Mouse (Mus musculus): ENCODE measurements at regions not wholly inside any gene's neighbourhood (a gene's known extent, or its start where the extent isn't known, plus 50 kb on each side); places are given as distances from the start of the nearest gene placed in this dataset.

GRCm38 (mm10) chr6:49893113-49893512 lies 70.6 kb downstream of the Npy start:
- TF ChIP-seq CTCF (IDR thresholded peaks at IDR 0.05; ENCODE audit: low read depth): no peak
- TF ChIP-seq EP300 (IDR thresholded peaks at IDR 0.05; ENCODE audit: low read depth): no peak
